Mouse (Mus musculus): ENCODE data around the gene Ttc16.

- TF ChIP-seq CTCF (IDR thresholded peaks at IDR 0.05; ENCODE audit: control insufficient read depth, insufficient read depth, insufficient replicate concordance, low read depth, low read length), result no peak
- TF ChIP-seq POLR2A (IDR thresholded peaks at IDR 0.05; ENCODE audit: control insufficient read depth, low read depth, low read length), result no peak
Measured at GRCm38 (mm10) chr2:32818208-32818607, 42.8 kb upstream of the Ttc16 start.

Data from testis, adult 2 months (tissue).